Mouse (Mus musculus) testis, adult 2 months (tissue): ENCODE measurements around the gene Sars2. TPM values are rescaled to one million over a fixed set of nuclear protein-coding genes. Genes with fewer than 3 reads are reported as not detected.
A peak's percentile ranks its signal among the peaks of the same experiment; 100 is the strongest.

Experiments
- H3K27ac ChIP-seq: fragments of 200-500 bp; 2 replicates; pipeline ENCODE4 v1.5.1; 2012; ENCODE audit warnings: low read depth, low read length; ENCODE audit not compliant: control insufficient read depth, insufficient read depth
- H3K27me3 ChIP-seq: fragments of 200-500 bp; 2 replicates; pipeline ENCODE4 v1.6.1; 2012; ENCODE audit warnings: mild to moderate bottlenecking, low read length, moderate library complexity; ENCODE audit not compliant: control insufficient read depth, insufficient read depth
- H3K36me3 ChIP-seq: fragments of 200-500 bp; 2 replicates; pipeline ENCODE4 v1.6.1; 2012; ENCODE audit warnings: mild to moderate bottlenecking, low read length; ENCODE audit not compliant: control insufficient read depth, insufficient read depth
- H3K4me1 ChIP-seq: fragments of 200-500 bp; 2 replicates; pipeline ENCODE4 v1.6.1; 2012; ENCODE audit warnings: low read length; ENCODE audit not compliant: control insufficient read depth, insufficient read depth
- H3K4me3 ChIP-seq: fragments of 200-500 bp; 2 replicates; pipeline ENCODE4 v1.5.1; 2012; ENCODE audit warnings: low read depth, mild to moderate bottlenecking, low read length, moderate library complexity, mixed read lengths; ENCODE audit not compliant: control insufficient read depth
- CTCF ChIP-seq: fragments of 200-500 bp; IDR thresholded peaks from 2 replicates; pipeline ENCODE4 v1.5.1; 2012; ENCODE audit warnings: low read depth, mild to moderate bottlenecking, inconsistent platforms, low read length, moderate library complexity; ENCODE audit not compliant: control insufficient read depth, insufficient read depth, insufficient replicate concordance
- POLR2A ChIP-seq: fragments of 200-500 bp; IDR thresholded peaks from 2 replicates; pipeline ENCODE4 v1.6.1; 2012; ENCODE audit warnings: low read depth, mild to moderate bottlenecking, inconsistent platforms, low read length, moderate library complexity; ENCODE audit not compliant: control insufficient read depth
- polyA plus RNA-seq: library from polyadenylated mRNA; depleted of rRNA; stranded (reverse); fragments of >200 nt; gene quantifications from 2 replicates; pipeline ENCODE4 v1.2.3, GENCODE M21; 2012; rRNA removed

The Sars2 gene
- polyA plus RNA-seq: 12.5 and 13.6 TPM in 2 replicates

- TF ChIP-seq CTCF: peak; percentile 66; the same call in 1 of the 2 replicates
- peak; percentile 82; the same call in 1 of the 2 replicates for TF ChIP-seq POLR2A
- no peaks in the 10 kb centered on the region for H3K36me3 ChIP-seq
- peak within 1 kb of the TSS; percentile 99 for H3K27ac ChIP-seq
- peaks cover 9% of the 10 kb centered on the region for H3K4me1 ChIP-seq
- no peaks in the 10 kb centered on the region for H3K27me3 ChIP-seq
- H3K4me3 ChIP-seq: peak within 1 kb of the TSS; percentile 100
These were observed at the start of gene Sars2, which contains the start of gene Mrps12 for GRCm38 (mm10) chr7:28741709-28742438. Gene Sars2 (plus strand): TSS chr7:28741992. Gene Mrps12 (minus strand): TSS chr7:28741820.

GRCm38 (mm10) chr7:28692545-28693320 is 49.1 kb upstream of the Sars2 start, which contains the start of gene Fbxo27:
Gene Fbxo27 (plus strand): TSS chr7:28692849.
- Histone ChIP-seq H3K4me3 (peak within 1 kb of the TSS; percentile 72), H3K27ac (peak within 1 kb of the TSS; percentile 65)
- TF ChIP-seq POLR2A: no peak
- TF ChIP-seq CTCF: no peak

GRCm38 (mm10) chr7:28693321-28693966 is 48.3 kb upstream of the Sars2 start:
- TF ChIP-seq POLR2A (peak; percentile 52; the same call in 1 of the 2 replicates), CTCF (no peak)
- H3K27ac ChIP-seq: peak overlapping the region; percentile 65
- no peaks in the 10 kb centered on the region for H3K36me3 ChIP-seq
- H3K4me3 ChIP-seq: peak overlapping the region; percentile 72
- H3K4me1 ChIP-seq: peaks cover 10% of the 10 kb centered on the region
- no peaks in the 10 kb centered on the region for H3K27me3 ChIP-seq

More at GRCm38 (mm10) chr7:28692545-28693320, 49.1 kb upstream of the Sars2 start, which contains the start of gene Fbxo27:
- no peaks in the 10 kb centered on the region for H3K27me3 ChIP-seq
- no peaks in the 10 kb centered on the region for H3K36me3 ChIP-seq
- peaks cover 10% of the 10 kb centered on the region for H3K4me1 ChIP-seq

- Histone ChIP-seq H3K27me3 (no peaks in the 10 kb centered on the region), H3K27ac (peak overlapping the region; percentile 8; the same call in 1 of the 2 replicates), H3K4me1 (peaks cover 10% of the 10 kb centered on the region), H3K36me3 (no peaks in the 10 kb centered on the region), H3K4me3 (no peak overlapping the region)
- TF ChIP-seq POLR2A: no peak
These were observed 47.4 kb upstream of the Sars2 start for GRCm38 (mm10) chr7:28694423-28694822.

GRCm38 (mm10) chr7:28694966-28695511 is 46.8 kb upstream of the Sars2 start:
- H3K4me3 ChIP-seq: no peak overlapping the region

GRCm38 (mm10) chr7:28697277-28697676 is 44.5 kb upstream of the Sars2 start:
- peak overlapping the region; percentile 63 for H3K27ac ChIP-seq
- H3K27me3 ChIP-seq: no peaks in the 10 kb centered on the region
- no peak overlapping the region for H3K4me3 ChIP-seq
- no peaks in the 10 kb centered on the region for H3K36me3 ChIP-seq
- H3K4me1 ChIP-seq: peaks cover 12% of the 10 kb centered on the region
- no peak for TF ChIP-seq CTCF
- TF ChIP-seq POLR2A: no peak

More at GRCm38 (mm10) chr7:28694966-28695511, 46.8 kb upstream of the Sars2 start:
- peaks cover 10% of the 10 kb centered on the region for H3K4me1 ChIP-seq
- no peaks in the 10 kb centered on the region for H3K36me3 ChIP-seq
- H3K27me3 ChIP-seq: no peaks in the 10 kb centered on the region
- no peak for TF ChIP-seq CTCF
- TF ChIP-seq POLR2A: no peak
- peak overlapping the region; percentile 67 for H3K27ac ChIP-seq
